Mouse (Mus musculus) megakaryocyte, embryonic 14.5 days (primary cell): ENCODE results near the gene Alg9.

ENCODE experiments used
- FLI1 ChIP-seq: IDR thresholded peaks from 2 replicates; pipeline ENCODE4 v1.6.1; 2012; ENCODE audit warnings: low read length, inconsistent platforms, mixed read lengths
- GATA1 ChIP-seq: IDR thresholded peaks from 3 replicates; pipeline ENCODE4 v1.6.1; 2012; ENCODE audit warnings: mixed read lengths, low read length, inconsistent platforms, borderline replicate concordance

DNA sequence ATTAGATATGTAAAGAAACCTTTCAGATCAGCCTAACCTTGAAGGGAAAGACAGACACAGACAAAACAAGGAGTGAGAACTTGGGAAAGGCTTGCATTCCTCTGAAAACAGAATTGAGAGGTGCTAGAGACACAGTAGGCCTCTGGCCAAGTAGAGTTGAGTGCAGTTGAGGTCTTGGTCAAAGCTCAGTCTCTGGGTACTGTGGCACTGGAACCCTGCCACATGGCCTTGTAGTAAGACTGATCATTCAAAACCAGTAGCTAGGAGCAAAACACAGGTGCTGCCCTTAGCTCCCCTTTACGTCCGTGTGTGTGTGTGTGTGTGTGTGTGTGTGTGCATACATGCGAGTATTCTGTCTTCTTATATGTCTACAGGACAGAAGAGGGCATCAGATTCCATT lies 101.5 kb downstream of the Alg9 start:
- TF ChIP-seq GATA1 = no peak
- TF ChIP-seq FLI1 = no peak
